Mouse (Mus musculus): ENCODE measurements around the gene Smc1b. TPM values are rescaled to one million over a fixed set of nuclear protein-coding genes. Genes with fewer than 3 reads are reported as not detected.

Gene Smc1b
- total and polyA plus RNA-seq, 2 experiments from 2014 or later = 0.24 to 5.2 TPM

DNA sequence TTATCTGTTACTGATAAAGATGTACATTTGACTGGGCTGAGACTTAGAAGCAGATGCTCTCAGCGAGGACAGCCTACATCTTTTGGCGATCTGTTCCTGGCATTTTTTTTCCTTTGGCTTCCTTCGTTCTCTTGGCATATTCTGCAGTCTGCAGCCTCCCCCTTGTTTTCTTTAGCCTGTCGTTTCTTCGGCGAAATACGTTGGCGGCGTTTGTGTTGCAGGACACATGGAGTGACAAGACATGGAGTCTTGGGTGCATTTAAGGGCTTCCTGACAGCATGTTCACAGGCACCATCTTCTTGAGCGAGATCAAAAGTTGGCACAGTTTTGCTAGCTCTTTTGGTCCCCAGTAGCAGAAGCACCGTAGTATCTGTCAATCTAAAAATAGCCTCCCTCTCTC, 116.0 kb downstream of the Smc1b start:
- Histone ChIP-seq H3K9me3 (ENCODE audit: low read length) (no peaks in the 10 kb centered on the region), H3K27me3 (ENCODE audit: insufficient read depth, low read length) (no peaks in the 10 kb centered on the region), H3K4me2 (ENCODE audit: low read depth, low read length) (0 out of 2 replicates have a peak overlapping the region, but pooled peaks have one; percentile 0), H3K27ac (no peak overlapping the region), H3K36me3 (ENCODE audit: insufficient read depth, low read length) (no peaks in the 10 kb centered on the region), H3K9ac (replicated peaks; ENCODE audit: low read length) (no peak overlapping the region), H3K4me3 (ENCODE audit: low read length) (no peak overlapping the region), H3K4me1 (ENCODE audit: insufficient read depth, low read length) (peaks cover 10% of the 10 kb centered on the region; the same call in 1 of the 2 replicates)
- DNase-seq (ENCODE audit: low spot score) = no peak
- no peak for TF ChIP-seq CTCF (IDR thresholded peaks at IDR 0.05; ENCODE audit: low read depth)
- ATAC-seq = no peak
- 66% methylated on average over 11 of the region's 11 CpGs for WGBS

Other genes starting within 250 kb of the Smc1b start
- 0.47 and 0.50 TPM in 2 replicates for gene Gm29666, start 211.9 kb downstream of the Smc1b start, total RNA-seq (2014; rRNA removed)
- 0.54 and 0.65 TPM in 2 replicates for gene Gm29666, start 211.9 kb downstream of the Smc1b start, polyA plus RNA-seq (2015; fragmentation: Nextera tagmentation; extraction: Ambion mirVana)
- 13.3 and 18.4 TPM in 2 replicates for gene Nup50, start 208.6 kb downstream of the Smc1b start, total RNA-seq (2014; rRNA removed)
- 23.6 and 24.7 TPM in 2 replicates for gene Nup50, start 208.6 kb downstream of the Smc1b start, polyA plus RNA-seq (2015; fragmentation: Nextera tagmentation; extraction: Ambion mirVana)
- 123 and 127 TPM in 2 replicates for gene 5031439G07Rik, start 143.4 kb downstream of the Smc1b start, total RNA-seq (2014; rRNA removed)
- 23.0 and 23.6 TPM in 2 replicates for gene 5031439G07Rik, start 143.4 kb downstream of the Smc1b start, polyA plus RNA-seq (2015; fragmentation: Nextera tagmentation; extraction: Ambion mirVana)
- 1.0 and 6.5 TPM in 2 replicates for gene Upk3a, start 114.8 kb downstream of the Smc1b start, total RNA-seq (2014; rRNA removed)
- gene Upk3a, start 114.8 kb downstream of the Smc1b start, polyA plus RNA-seq (2015; fragmentation: Nextera tagmentation; extraction: Ambion mirVana) = 2.2 and 2.6 TPM in 2 replicates
- 16.0 and 18.2 TPM in 2 replicates for gene Fam118a, start 103.0 kb downstream of the Smc1b start, total RNA-seq (2014; rRNA removed)
- 29.0 and 30.3 TPM in 2 replicates for gene Fam118a, start 103.0 kb downstream of the Smc1b start, polyA plus RNA-seq (2015; fragmentation: Nextera tagmentation; extraction: Ambion mirVana)
- gene Ribc2, start 114 bp upstream of the Smc1b start, total RNA-seq (2014; rRNA removed) = 0.90 and 0.94 TPM in 2 replicates
- gene Ribc2, start 114 bp upstream of the Smc1b start, polyA plus RNA-seq (2015; fragmentation: Nextera tagmentation; extraction: Ambion mirVana) = 0.73 and 0.95 TPM in 2 replicates
- 68.4 and 73.9 TPM in 2 replicates for gene Fbln1, start 74.0 kb upstream of the Smc1b start, total RNA-seq (2014; rRNA removed)
- gene Fbln1, start 74.0 kb upstream of the Smc1b start, polyA plus RNA-seq (2015; fragmentation: Nextera tagmentation; extraction: Ambion mirVana) = 48.3 and 52.1 TPM in 2 replicates
- gene Atxn10, start 204.3 kb upstream of the Smc1b start, total RNA-seq (2014; rRNA removed) = 292 and 298 TPM in 2 replicates
- 485 and 499 TPM in 2 replicates for gene Atxn10, start 204.3 kb upstream of the Smc1b start, polyA plus RNA-seq (2015; fragmentation: Nextera tagmentation; extraction: Ambion mirVana)